Mouse (Mus musculus) embryo, embryonic 10 days (tissue): ENCODE measurements around the gene Gdpd2.

ENCODE experiments used
- DNase-seq: peaks from one replicate; pipeline ENCODE4 v3.0.0-alpha.2; 2015; ENCODE audit warnings: low spot score

Gdpd2 gene

DNA sequence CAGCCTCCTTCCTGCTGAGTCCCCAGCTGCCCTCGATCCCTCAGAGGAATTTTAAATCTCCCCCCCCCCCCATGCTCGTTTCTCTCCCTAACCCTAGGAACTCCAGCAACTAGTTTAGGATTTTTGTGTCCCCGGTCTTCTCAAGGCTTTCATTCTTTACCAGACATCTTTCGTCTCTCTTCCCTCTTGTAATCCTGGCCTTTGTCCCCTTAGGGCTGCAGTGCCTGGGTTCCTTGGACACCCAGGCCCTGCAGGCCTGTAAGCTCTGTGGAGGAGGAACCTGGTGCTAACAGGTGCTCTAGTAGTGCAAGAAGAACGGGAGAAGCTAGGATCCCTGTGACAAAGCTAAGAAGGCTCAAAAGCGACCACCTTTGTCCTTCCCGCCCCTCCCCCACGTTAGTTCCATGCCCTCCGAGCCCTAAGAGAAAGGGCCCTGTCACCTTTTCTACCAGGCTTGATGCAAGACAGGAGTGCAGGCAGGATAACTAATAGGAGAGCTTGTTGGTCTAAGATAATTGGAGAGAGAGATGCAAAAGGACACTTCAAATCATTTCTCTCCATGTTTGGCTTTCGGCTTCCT is 48.1 kb downstream of the Gdpd2 start:
- no peak for DNase-seq

DNA sequence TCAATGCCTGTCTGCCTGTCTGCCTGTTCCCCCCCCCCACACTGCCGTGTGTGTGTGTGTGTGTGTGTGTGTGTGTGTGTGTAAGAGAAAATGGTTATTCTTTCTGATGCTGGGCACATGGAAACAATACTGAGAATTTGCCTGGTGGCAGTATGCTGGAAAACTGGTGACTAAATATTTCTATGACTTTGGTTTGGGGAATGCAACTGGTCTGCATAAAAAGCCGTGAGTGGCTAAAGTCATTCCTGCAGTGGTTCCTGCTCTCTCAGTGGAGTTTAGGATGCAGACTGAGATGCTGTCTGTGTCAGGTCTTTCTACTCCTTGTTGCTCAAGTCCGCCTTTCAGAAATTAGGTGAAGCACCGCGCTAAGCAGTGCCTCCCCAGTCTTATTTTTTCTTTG is 48.7 kb downstream of the Gdpd2 start:
- DNase-seq = no peak
